Mouse (Mus musculus): ENCODE data around the gene Serpinc1. TPM values are rescaled to one million over a fixed set of nuclear protein-coding genes. Genes with fewer than 3 reads are reported as not detected.
"Not testable (repeated sequence)": the region's sequence is repeated elsewhere in the genome, so short reads cannot be mapped to it uniquely, and the experiment has no call there.

The Serpinc1 gene
- total and polyA plus RNA-seq, 2 experiments from 2014 or later: 0.05 to 2.6 TPM

- no peak overlapping the region for H3K27ac ChIP-seq
- no peak overlapping the region for H3K4me2 ChIP-seq (ENCODE audit: low read depth, low read length)
- H3K9ac ChIP-seq (replicated peaks; ENCODE audit: low read length): no peak overlapping the region
- no peak overlapping the region for H3K4me3 ChIP-seq (ENCODE audit: low read length)
- TF ChIP-seq CTCF (IDR thresholded peaks at IDR 0.05; ENCODE audit: low read depth): no peak
- WGBS: 86% methylated on average over 2 of the region's 2 CpGs
- ATAC-seq (no peak), DNase-seq (ENCODE audit: low spot score) (no peak)
- H3K27me3 ChIP-seq (ENCODE audit: insufficient read depth, low read length): no peaks in the 10 kb centered on the region
- H3K4me1 ChIP-seq (ENCODE audit: insufficient read depth, low read length): no peaks in the 10 kb centered on the region
- no peaks in the 10 kb centered on the region for H3K9me3 ChIP-seq (ENCODE audit: low read length)
- peaks cover 21% of the 10 kb centered on the region for H3K36me3 ChIP-seq (ENCODE audit: insufficient read depth, low read length)
Measured at GRCm38 (mm10) chr1:161016378-161016777, 38.0 kb downstream of the Serpinc1 start.

GRCm38 (mm10) chr1:161020051-161020450 is 41.7 kb downstream of the Serpinc1 start:
- no peak for DNase-seq (ENCODE audit: low spot score)
- Histone ChIP-seq H3K4me1 (ENCODE audit: insufficient read depth, low read length) (no peaks in the 10 kb centered on the region), H3K4me3 (ENCODE audit: low read length) (no peak overlapping the region), H3K27ac (no peak overlapping the region), H3K9me3 (ENCODE audit: low read length) (no peaks in the 10 kb centered on the region), H3K4me2 (ENCODE audit: low read depth, low read length) (no peak overlapping the region), H3K9ac (replicated peaks; ENCODE audit: low read length) (no peak overlapping the region), H3K27me3 (ENCODE audit: insufficient read depth, low read length) (no peaks in the 10 kb centered on the region), H3K36me3 (ENCODE audit: insufficient read depth, low read length) (peaks cover 19% of the 10 kb centered on the region)
- no peak for ATAC-seq
- no peak for TF ChIP-seq CTCF (IDR thresholded peaks at IDR 0.05; ENCODE audit: low read depth)
- WGBS: 97% methylated on average over 14 of the region's 14 CpGs

- Histone ChIP-seq H3K4me1 (ENCODE audit: insufficient read depth, low read length) (no peaks in the 10 kb centered on the region), H3K9me3 (ENCODE audit: low read length) (no peaks in the 10 kb centered on the region), H3K9ac (replicated peaks; ENCODE audit: low read length) (no peak overlapping the region), H3K4me2 (ENCODE audit: low read depth, low read length) (no peak overlapping the region), H3K27ac (no peak overlapping the region), H3K36me3 (ENCODE audit: insufficient read depth, low read length) (peaks cover 3% of the 10 kb centered on the region; the same call in 1 of the 2 replicates), H3K27me3 (ENCODE audit: insufficient read depth, low read length) (no peaks in the 10 kb centered on the region), H3K4me3 (ENCODE audit: low read length) (no peak overlapping the region)
- ATAC-seq (no peak), DNase-seq (ENCODE audit: low spot score) (no peak)
- WGBS: 80% methylated on average over 5 of the region's 5 CpGs
- no peak for TF ChIP-seq CTCF (IDR thresholded peaks at IDR 0.05; ENCODE audit: low read depth)
Measured at GRCm38 (mm10) chr1:161025410-161026210, 47.2 kb downstream of the Serpinc1 start.

- H3K4me3 ChIP-seq (ENCODE audit: low read length): no peak overlapping the region
- H3K9ac ChIP-seq (replicated peaks; ENCODE audit: low read length): no peak overlapping the region
- WGBS: 91% methylated on average over 2 of the region's 2 CpGs
- no peak overlapping the region for H3K4me2 ChIP-seq (ENCODE audit: low read depth, low read length)
- TF ChIP-seq CTCF (IDR thresholded peaks at IDR 0.05; ENCODE audit: low read depth): no peak
- H3K4me1 ChIP-seq (ENCODE audit: insufficient read depth, low read length): no peaks in the 10 kb centered on the region
- H3K36me3 ChIP-seq (ENCODE audit: insufficient read depth, low read length): peaks cover 6% of the 10 kb centered on the region; the same call in 1 of the 2 replicates
- no peak overlapping the region for H3K27ac ChIP-seq
- H3K27me3 ChIP-seq (ENCODE audit: insufficient read depth, low read length): no peaks in the 10 kb centered on the region
- no peaks in the 10 kb centered on the region for H3K9me3 ChIP-seq (ENCODE audit: low read length)
- ATAC-seq (no peak), DNase-seq (ENCODE audit: low spot score) (no peak)
Measured at GRCm38 (mm10) chr1:161027196-161027595, 48.8 kb downstream of the Serpinc1 start.

- not testable (repeated sequence) for H3K27ac ChIP-seq; H3K4me1 ChIP-seq (ENCODE audit: insufficient read depth, low read length); H3K4me3 ChIP-seq (ENCODE audit: low read length); H3K4me2 ChIP-seq (ENCODE audit: low read depth, low read length); H3K9me3 ChIP-seq (ENCODE audit: low read length); ATAC-seq; DNase-seq (ENCODE audit: low spot score); H3K9ac ChIP-seq (replicated peaks; ENCODE audit: low read length); H3K36me3 ChIP-seq (ENCODE audit: insufficient read depth, low read length); H3K27me3 ChIP-seq (ENCODE audit: insufficient read depth, low read length)
- 88% methylated on average over 1 of the region's 1 CpGs for WGBS
Measured at GRCm38 (mm10) chr1:161028427-161028826, 50.0 kb downstream of the Serpinc1 start.

- H3K4me2 ChIP-seq (ENCODE audit: low read depth, low read length): no peak overlapping the region
- TF ChIP-seq CTCF (IDR thresholded peaks at IDR 0.05; ENCODE audit: low read depth): no peak
- no peak for ATAC-seq
- no peaks in the 10 kb centered on the region for H3K9me3 ChIP-seq (ENCODE audit: low read length)
- peaks cover 7% of the 10 kb centered on the region; the same call in 1 of the 2 replicates for H3K36me3 ChIP-seq (ENCODE audit: insufficient read depth, low read length)
- no peak for DNase-seq (ENCODE audit: low spot score)
- H3K4me1 ChIP-seq (ENCODE audit: insufficient read depth, low read length): peaks cover 7% of the 10 kb centered on the region; the same call in 1 of the 2 replicates
- H3K27me3 ChIP-seq (ENCODE audit: insufficient read depth, low read length): no peaks in the 10 kb centered on the region
- no peak overlapping the region for H3K9ac ChIP-seq (replicated peaks; ENCODE audit: low read length)
- no peak overlapping the region for H3K4me3 ChIP-seq (ENCODE audit: low read length)
- WGBS: 93% methylated on average over 3 of the region's 3 CpGs
- no peak overlapping the region for H3K27ac ChIP-seq
Measured at GRCm38 (mm10) chr1:161030058-161030457, 51.7 kb downstream of the Serpinc1 start.

- TF ChIP-seq CTCF (IDR thresholded peaks at IDR 0.05; ENCODE audit: low read depth): no peak
- Histone ChIP-seq H3K27me3 (ENCODE audit: insufficient read depth, low read length) (no peaks in the 10 kb centered on the region), H3K36me3 (ENCODE audit: insufficient read depth, low read length) (peaks cover 7% of the 10 kb centered on the region; the same call in 1 of the 2 replicates), H3K9ac (replicated peaks; ENCODE audit: low read length) (no peak overlapping the region), H3K4me2 (ENCODE audit: low read depth, low read length) (no peak overlapping the region), H3K27ac (no peak overlapping the region), H3K9me3 (ENCODE audit: low read length) (no peaks in the 10 kb centered on the region), H3K4me1 (ENCODE audit: insufficient read depth, low read length) (peaks cover 11% of the 10 kb centered on the region; the same call in 1 of the 2 replicates), H3K4me3 (ENCODE audit: low read length) (no peak overlapping the region)
- ATAC-seq: no peak
- no peak for DNase-seq (ENCODE audit: low spot score)
- 97% methylated on average over 9 of the region's 9 CpGs for WGBS
Measured at GRCm38 (mm10) chr1:161031881-161032280, 53.5 kb downstream of the Serpinc1 start.
